Mouse (Mus musculus) left cerebral cortex, postnatal 36 days (tissue): ENCODE results near the gene Sec1. TPM values are rescaled to one million over a fixed set of nuclear protein-coding genes. Genes with fewer than 3 reads are reported as not detected.

Source experiments
- DNase-seq, 2 experiments: peaks; one replicate each; pipeline ENCODE4 v3.0.0; 2021 to 2022; ENCODE audit warnings: low spot score in 2 of 2, mixed read lengths in 1 of 2
- intact Hi-C: fragments of 180-260 bp; cut with DNase I; formaldehyde crosslinking; loops from one replicate; pipeline ENCODE4 v1.15.1; 2025
- total RNA-seq, 2 experiments: library from RNA; stranded (reverse); gene quantifications; 2 replicates each; pipeline ENCODE4 v1.2.3; 2021

Sec1 gene
- total RNA-seq: under 1 TPM; 0.37 to 0.48 TPM

DNA sequence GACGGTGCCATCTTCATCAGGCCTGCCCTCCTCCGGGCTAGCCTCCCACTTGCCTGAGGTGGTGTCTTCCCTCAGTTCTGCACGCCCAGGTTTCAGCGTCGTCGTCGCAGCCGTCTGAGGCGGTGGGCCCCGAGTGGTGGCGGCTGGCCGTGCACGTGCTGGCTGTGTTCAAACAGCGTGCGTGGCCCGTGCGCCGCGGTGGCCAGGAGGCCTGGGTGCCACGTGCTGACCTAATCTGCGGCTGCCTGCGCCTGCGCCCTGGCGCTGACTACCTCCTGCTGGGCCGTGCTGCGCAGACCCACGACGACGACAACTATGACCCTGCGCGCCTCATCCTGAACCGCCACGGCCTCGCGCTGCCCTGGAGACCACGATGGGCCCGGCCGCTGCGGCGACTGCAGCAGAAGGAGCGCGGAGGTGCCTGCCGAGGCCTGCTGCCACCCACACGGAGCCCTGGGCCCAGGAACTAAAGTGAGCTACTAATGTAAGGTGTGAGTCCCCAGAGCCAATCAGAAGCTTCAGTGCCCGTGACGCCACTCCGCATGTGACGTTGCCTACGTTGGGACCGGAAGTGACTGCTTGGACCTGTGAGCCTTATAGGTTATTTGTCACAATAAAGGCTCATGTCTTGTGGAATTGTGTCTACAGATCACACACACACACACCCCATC, at the start of gene Sec1:
Sec1 (minus strand) TSS at position 482 of the 671 bp plus-strand sequence.
- no peak for DNase-seq
- intact Hi-C loops: no loop called here

- DNase-seq: peak; percentile 84 to 88
- intact Hi-C loops: loop anchor here (1.0 kb wide), 1 partner anchor 42 kb away; the partner anchor contains the start of gene Sult2b1
Measured at GRCm38 (mm10) chr7:45742338-45742737, 48.1 kb upstream of the Sec1 start.

- intact Hi-C loops: loop anchor here (1.0 kb wide), 1 partner anchor 43 kb away; the partner anchor contains the start of gene Sult2b1
- DNase-seq: peak; percentile 32 to 56
Measured at GRCm38 (mm10) chr7:45741777-45742176, 47.6 kb upstream of the Sec1 start.

DNA sequence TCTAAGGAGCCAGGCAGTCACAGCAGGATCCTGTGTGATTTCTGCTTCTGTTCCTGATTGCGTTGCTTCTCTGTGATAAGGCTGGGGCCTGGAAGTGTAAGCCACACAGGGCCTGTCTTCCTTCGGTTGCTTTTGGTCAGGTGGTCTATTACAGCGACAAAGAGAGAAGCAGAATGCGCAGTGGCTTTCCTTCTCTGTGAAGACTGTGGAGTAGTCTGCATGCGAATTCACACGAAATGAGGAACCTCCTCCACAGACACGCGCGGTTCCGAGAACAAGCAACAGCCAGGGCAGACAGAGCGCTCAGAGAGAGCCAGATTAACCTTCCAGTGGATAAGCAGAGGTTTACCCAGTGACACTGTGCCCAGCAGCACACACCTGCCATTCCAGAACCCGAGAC, 47.1 kb upstream of the Sec1 start:
- intact Hi-C loops: no loop called here
- DNase-seq: peak in 1 of 2 experiments; percentile 35

GRCm38 (mm10) chr7:45739820-45740219, 45.6 kb upstream of the Sec1 start:
- DNase-seq: no peak
- intact Hi-C loops: loop anchor here (1.0 to 5.0 kb wide), 3 partner anchors 60 to 267 kb away; no protein-coding TSS in a partner anchor

GRCm38 (mm10) chr7:45739162-45739763, 45.1 kb upstream of the Sec1 start:
- intact Hi-C loops: loop anchor here (1.0 to 5.0 kb wide), 3 partner anchors 61 to 268 kb away; no protein-coding TSS in a partner anchor
- DNase-seq: peak; percentile 63 to 84

DNA sequence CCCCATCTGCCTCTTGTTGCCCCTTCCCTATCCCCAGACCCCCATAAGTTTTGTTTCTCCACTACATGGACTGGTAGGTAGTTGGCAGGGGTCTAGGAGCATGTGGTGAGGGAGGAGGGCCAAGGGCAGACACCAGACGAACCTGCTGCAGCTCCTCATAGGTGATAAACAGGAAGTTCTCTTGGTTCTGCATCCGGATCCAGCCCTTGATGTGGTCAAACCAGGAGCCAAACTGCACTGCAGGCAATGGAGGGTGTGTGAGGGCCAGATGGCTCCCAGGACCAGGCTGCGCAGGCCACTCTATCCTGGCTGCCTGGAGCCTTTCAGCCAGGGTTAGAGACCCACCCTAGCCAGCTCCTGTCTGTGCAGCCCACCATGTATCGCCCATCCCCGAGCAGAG, 39.3 kb upstream of the Sec1 start:
- DNase-seq: no peak
- intact Hi-C loops: no loop called here

DNA sequence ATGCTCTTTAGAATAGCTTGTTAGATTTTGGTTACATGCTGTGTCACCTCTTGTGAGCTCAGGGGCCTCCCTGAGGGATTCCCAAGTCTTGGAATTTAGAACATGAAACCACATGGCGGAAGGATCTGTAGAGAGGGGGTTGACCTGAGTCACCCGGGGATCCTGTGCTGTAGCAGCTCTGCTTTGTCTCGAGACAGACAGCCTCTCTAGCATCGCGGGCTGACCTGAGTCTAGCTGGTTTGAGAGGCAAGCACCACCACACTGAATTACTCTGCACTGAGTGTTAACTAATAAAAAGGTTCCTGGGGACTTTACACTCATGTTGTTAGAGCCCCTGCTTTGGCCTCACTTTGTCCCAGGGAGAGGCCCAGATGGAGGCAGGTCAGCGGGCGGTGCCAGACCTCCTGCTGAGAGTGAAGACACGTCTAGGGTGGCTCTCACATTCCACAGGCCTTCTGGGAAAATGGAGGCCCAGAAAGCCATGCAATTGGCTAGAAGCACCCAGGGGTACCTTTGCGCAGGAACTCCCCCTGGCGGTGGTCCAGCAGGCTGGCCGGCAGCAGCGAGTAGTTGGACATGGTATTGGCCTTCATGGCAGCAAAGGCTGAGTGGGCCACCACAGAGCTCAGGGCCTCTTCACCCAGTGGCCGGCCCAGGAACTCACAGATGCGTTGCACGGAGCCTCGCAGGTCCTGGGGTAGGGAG, 36.7 kb upstream of the Sec1 start:
- no peak for DNase-seq
- intact Hi-C loops: no loop called here

DNA sequence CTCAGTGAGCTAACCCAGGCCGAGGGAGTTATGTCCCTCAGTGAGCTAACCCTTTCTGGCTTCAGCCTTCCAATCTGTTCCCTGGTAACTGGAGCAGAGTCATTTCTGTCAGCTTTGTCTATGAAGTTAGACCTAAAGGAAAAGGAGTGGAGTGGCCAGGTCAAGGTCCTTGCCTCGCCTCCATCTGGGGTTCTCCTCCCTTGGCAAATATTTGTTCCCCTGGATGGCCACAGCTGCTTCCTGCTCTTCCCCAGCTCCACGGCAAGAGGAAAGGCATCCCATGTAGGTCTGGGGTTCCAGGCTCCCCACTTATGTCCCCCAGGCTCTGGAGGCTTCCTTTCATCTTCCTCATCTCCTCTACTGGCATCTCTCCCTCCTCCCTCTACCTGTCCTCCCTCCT, 33.4 kb upstream of the Sec1 start:
- DNase-seq: no peak
- intact Hi-C loops: no loop called here

GRCm38 (mm10) chr7:45726419-45726818, 32.2 kb upstream of the Sec1 start:
- DNase-seq: no peak
- intact Hi-C loops: no loop called here

DNA sequence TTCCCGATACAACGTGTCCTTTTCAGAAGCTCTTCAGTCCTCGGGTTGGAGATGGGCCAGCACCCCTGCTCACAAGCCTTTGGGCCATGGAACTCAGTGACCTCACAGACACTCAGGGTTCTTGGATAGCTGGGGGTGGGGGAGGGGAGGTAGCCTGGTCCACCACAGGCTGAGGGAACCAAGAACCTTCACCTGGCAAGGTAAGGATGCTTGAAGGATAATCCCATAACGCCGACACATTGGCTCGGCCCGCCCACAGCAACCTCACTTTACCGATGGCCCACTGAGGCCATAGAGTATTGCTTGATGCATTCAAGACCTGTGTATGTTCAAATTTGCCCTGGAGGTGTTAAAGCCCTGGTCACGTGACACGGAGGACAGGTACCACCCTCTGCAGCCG, 31.5 kb upstream of the Sec1 start, which contains the start of gene Spaca4:
Spaca4 (minus strand) TSS at position 101 of the 400 bp plus-strand sequence.
- DNase-seq: no peak
- intact Hi-C loops: no loop called here

DNA sequence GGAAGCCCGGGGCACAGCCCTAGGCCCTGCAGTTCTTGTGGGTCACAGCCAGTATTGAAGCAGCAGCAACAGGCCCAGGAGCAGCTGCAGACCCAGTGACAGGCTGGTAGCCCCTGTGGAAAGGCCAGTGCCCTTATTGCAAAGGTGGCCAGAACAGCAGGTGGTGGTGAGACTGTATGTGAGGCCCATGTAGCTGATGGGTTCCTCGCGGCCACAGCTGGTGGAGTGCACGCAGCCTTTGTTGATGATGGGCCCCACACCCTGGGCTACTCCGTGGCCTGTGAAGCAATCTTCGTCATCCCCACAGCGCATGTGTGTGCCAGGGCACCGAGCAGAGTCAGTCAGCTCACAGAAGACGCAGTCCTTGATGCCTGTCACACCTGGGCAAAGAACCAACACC, 30.9 kb upstream of the Sec1 start:
- DNase-seq: no peak
- intact Hi-C loops: no loop called here

DNA sequence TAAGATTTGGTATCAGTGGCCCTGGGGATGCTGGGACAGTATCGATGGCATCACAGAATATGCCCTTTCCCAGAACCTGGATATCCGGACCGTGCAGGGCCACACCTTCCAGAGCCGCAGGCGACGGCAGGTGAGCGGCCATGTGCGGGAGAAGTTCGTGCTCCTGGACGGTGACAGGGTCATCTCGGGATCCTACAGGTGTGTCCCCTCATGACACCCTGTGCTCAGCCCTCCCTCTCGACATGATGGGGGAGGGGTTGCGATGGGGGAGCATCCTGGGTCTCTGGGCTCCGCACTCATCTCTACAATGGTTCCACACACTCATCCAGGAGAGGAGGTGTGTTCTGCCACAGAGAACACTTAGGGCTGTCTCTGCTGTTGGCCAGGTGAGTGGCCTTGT, 29.6 kb upstream of the Sec1 start:
- no peak for DNase-seq
- intact Hi-C loops: no loop called here

DNA sequence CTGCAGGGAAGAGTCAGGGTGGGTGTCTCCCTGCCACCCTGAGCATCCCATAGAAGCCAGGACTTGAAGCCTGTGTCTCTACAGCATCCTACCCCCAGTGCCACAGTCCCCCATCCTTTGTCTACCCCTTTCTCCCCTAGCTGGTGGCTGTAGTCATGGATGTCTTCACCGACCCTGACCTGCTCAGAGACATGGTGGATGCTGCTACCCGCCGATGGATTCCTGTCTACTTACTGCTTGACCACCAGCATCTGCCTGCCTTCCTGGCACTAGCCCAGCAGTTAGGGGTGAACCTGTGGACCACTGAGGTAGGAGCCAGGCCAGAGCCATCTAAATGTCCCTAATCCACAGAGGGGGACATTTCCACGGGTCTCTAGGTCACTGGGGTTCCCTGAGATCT, 29.1 kb upstream of the Sec1 start:
- intact Hi-C loops: no loop called here

DNA sequence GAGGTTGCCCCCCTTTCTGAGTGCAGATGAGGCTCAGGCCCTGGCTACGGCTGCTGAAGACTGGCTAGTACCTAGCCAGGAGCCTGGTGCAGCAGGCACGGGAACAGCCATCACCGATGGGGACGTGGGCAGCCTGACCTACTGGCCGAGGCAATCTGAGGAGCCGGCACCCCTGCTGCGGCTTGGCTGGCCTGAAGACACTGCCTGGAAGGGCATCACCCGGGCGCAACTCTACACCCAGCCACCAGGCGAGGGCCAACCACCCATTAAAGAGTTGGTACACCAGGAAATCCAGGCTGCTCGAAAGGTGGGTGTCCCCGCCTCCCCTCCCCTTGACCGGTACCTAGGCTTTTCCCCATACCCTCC, 28.1 kb upstream of the Sec1 start:
- DNase-seq: no peak
- intact Hi-C loops: no loop called here

More for the DNA sequence above, 29.1 kb upstream of the Sec1 start:
- no peak for DNase-seq

DNA sequence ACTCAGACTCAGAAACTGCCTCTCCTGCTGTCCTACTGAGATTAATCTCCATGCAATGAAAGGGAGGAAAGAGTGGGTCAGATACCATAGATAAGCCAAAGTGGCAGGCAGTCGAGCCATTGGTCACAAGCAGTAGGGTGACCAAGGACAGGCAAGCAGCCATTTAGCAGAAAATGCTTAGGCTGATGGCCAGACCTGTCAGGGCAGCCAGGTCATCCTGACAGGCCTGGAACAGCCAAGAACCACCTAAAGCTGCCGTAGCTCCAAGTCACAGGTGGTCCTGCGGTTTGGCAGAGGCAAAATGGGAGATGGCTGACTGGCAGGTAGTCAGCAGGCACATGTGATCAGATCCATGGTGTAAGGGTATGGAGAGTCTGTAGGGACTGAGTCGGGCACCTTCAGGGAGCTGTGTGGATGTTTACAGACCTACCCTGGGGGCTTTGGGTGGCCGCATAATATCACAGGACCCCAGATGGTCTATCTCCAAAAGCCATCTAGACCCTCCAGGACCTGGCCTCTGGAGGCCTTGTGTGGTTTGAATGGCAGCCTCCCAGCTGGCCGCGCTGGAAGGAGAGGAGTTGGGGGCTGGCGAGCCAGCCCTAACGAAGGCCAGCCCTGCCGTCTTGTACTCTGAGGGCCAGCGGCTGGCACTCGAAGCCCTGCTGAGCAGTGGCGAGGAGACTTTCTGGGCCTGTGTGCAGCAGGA, 27.6 kb upstream of the Sec1 start:
- no peak for DNase-seq
- intact Hi-C loops: no loop called here

- intact Hi-C loops: no loop called here
Measured at GRCm38 (mm10) chr7:45721234-45721571, 27.0 kb upstream of the Sec1 start.

GRCm38 (mm10) chr7:45720413-45721233, 26.4 kb upstream of the Sec1 start, which contains the start of gene Fam83e:
Gene Fam83e, plus strand, starts transcription at chr7:45721212.
- intact Hi-C loops: no loop called here
- DNase-seq: no peak

More at GRCm38 (mm10) chr7:45721234-45721571, 27.0 kb upstream of the Sec1 start:
- no peak for DNase-seq

DNA sequence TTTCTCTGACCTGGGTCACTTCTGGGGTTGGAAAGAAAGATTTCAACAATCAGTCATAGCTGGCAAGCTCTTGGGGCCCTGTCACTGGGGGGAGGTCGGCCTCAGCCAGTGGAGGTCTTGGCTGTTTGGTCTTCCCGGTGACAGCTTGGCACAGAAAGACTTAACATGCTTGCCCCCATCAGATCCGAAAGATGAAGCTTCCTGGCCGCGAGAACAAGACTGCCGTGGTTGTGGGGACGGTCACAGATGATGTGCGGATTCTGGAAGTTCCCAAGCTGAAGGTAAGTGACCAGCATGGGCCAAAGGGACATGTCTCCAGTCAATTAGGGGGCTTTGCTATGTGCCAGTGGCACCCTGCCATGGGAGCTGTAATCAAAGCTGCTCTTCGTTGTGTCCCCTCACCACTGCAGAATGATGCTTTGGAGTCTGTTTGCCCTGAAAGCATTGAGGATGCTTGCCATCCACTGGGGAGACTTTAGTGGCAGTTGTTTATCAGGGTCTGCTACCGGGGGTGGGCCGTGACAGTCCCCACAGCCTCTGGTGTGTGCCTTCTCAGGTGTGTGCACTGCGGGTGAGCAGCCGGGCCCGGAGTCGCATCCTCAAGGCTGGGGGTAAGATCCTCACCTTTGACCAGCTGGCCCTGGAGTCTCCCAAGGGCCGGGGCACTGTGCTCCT, 25.7 kb upstream of the Sec1 start:
- intact Hi-C loops: no loop called here
- DNase-seq: no peak
